Mouse (Mus musculus): ENCODE data around the gene Uspl1.
A peak's percentile ranks its signal among the peaks of the same experiment; 100 is the strongest.

The Uspl1 gene

GRCm38 (mm10) chr5:149209328-149209727, 25.2 kb downstream of the Uspl1 start:
- no peak for DNase-seq (ENCODE audit: low spot score in 2 of 2)

GRCm38 (mm10) chr5:149211041-149211440, 26.9 kb downstream of the Uspl1 start:
- DNase-seq (ENCODE audit: low spot score in 2 of 2), result no peak

- no peak for DNase-seq (ENCODE audit: low spot score in 2 of 2)
These were observed 28.7 kb downstream of the Uspl1 start for GRCm38 (mm10) chr5:149212806-149213205.

- DNase-seq (ENCODE audit: low spot score in 2 of 2), result no peak
These were observed 31.4 kb downstream of the Uspl1 start for GRCm38 (mm10) chr5:149215540-149215939.

- DNase-seq (ENCODE audit: low spot score in 2 of 2), result no peak
These were observed 33.6 kb downstream of the Uspl1 start for GRCm38 (mm10) chr5:149217524-149218357.

- DNase-seq (ENCODE audit: low spot score in 2 of 2), result no peak
These were observed 35.3 kb downstream of the Uspl1 start for GRCm38 (mm10) chr5:149219493-149219892.

GRCm38 (mm10) chr5:149221355-149221754, 37.2 kb downstream of the Uspl1 start:
- DNase-seq (ENCODE audit: low spot score in 2 of 2), result no peak

GRCm38 (mm10) chr5:149224666-149225065, 40.5 kb downstream of the Uspl1 start:
- DNase-seq (ENCODE audit: low spot score in 2 of 2), result no peak

GRCm38 (mm10) chr5:149228700-149229618, 44.8 kb downstream of the Uspl1 start:
- peak; percentile 92 to 97 for DNase-seq (ENCODE audit: low spot score in 2 of 2)

GRCm38 (mm10) chr5:149229619-149230339, 45.6 kb downstream of the Uspl1 start:
- no peak for DNase-seq (ENCODE audit: low spot score in 2 of 2)

- DNase-seq (ENCODE audit: low spot score in 2 of 2), result no peak
These were observed 50.9 kb downstream of the Uspl1 start for GRCm38 (mm10) chr5:149235002-149235401.

- DNase-seq (ENCODE audit: low spot score in 2 of 2), result no peak
These were observed 53.2 kb downstream of the Uspl1 start for GRCm38 (mm10) chr5:149237221-149237950.

- no peak for DNase-seq (ENCODE audit: low spot score in 2 of 2)
These were observed 58.3 kb downstream of the Uspl1 start for GRCm38 (mm10) chr5:149242467-149242866.

GRCm38 (mm10) chr5:149243053-149243452, 58.9 kb downstream of the Uspl1 start:
- DNase-seq (ENCODE audit: low spot score in 2 of 2), result no peak

- no peak for DNase-seq (ENCODE audit: low spot score in 2 of 2)
These were observed 61.3 kb downstream of the Uspl1 start for GRCm38 (mm10) chr5:149245391-149245964.

GRCm38 (mm10) chr5:149245965-149246470, 61.9 kb downstream of the Uspl1 start:
- no peak for DNase-seq (ENCODE audit: low spot score in 2 of 2)

GRCm38 (mm10) chr5:149247047-149247904, 63.1 kb downstream of the Uspl1 start:
- no peak for DNase-seq (ENCODE audit: low spot score in 2 of 2)

- DNase-seq (ENCODE audit: low spot score in 2 of 2), result no peak
These were observed 68.2 kb downstream of the Uspl1 start for GRCm38 (mm10) chr5:149252303-149252702.

- no peak for DNase-seq (ENCODE audit: low spot score in 2 of 2)
These were observed 69.3 kb downstream of the Uspl1 start for GRCm38 (mm10) chr5:149253491-149253890.

GRCm38 (mm10) chr5:149255522-149255921, 71.4 kb downstream of the Uspl1 start:
- no peak for DNase-seq (ENCODE audit: low spot score in 2 of 2)
